Mouse (Mus musculus) cerebellum, adult 2 months (tissue): ENCODE measurements at regions not wholly inside any gene's neighbourhood (a gene's known extent, or its start where the extent isn't known, plus 50 kb on each side); places are given as distances from the start of the nearest gene placed in this dataset.

Experiments used
- CTCF ChIP-seq: fragments of 200-500 bp; IDR thresholded peaks from 2 replicates; pipeline ENCODE4 v1.5.1; 2011; ENCODE audit warnings: low read depth, mild to moderate bottlenecking, control low read depth, low read length, moderate library complexity, borderline replicate concordance; ENCODE audit not compliant: insufficient read depth
- POLR2A ChIP-seq: fragments of 200-500 bp; IDR thresholded peaks from 2 replicates; pipeline ENCODE4 v1.6.1; 2011; ENCODE audit warnings: low read length, control low read depth, borderline replicate concordance; ENCODE audit not compliant: insufficient read depth

- TF ChIP-seq CTCF (no peak), POLR2A (no peak)
Measured at GRCm38 (mm10) chr5:111893905-111894311, 160.2 kb downstream of the Gm26897 start.
